Mouse (Mus musculus) erythroid progenitor cell, adult 5-6 weeks (primary cell): ENCODE results near the gene Arhgap18. TPM values are rescaled to one million over a fixed set of nuclear protein-coding genes. Genes with fewer than 3 reads are reported as not detected.
"Not testable (repeated sequence)": the region's sequence is repeated elsewhere in the genome, so short reads cannot be mapped to it uniquely, and the experiment has no call there.

ENCODE experiments used
- ATAC-seq: replicated peaks from 2 replicates; pipeline ENCODE4 v1.8.0; 2016; ENCODE audit warnings: moderate number of reproducible peaks, mild to moderate bottlenecking, moderate TSS enrichment, inconsistent platforms; ENCODE audit not compliant: poor library complexity, low FRiP score, severe bottlenecking
- total RNA-seq, 2 experiments: library from RNA; stranded (forward) in 1 of 2; stranded (reverse) in 1 of 2; fragments of 150-400 nt in 1 of 2; fragments of 186-747, 209-891 nt in 1 of 2; gene quantifications; 2 replicates each; pipeline versions ENCODE4 v1.2.3 to v1.2.4; 2015 to 2017; ENCODE audit warnings: low replicate concordance in 2 of 2

Arhgap18 gene
- total RNA-seq, 2 experiments from 2014 or later, result 9.6 to 11.0 TPM

DNA sequence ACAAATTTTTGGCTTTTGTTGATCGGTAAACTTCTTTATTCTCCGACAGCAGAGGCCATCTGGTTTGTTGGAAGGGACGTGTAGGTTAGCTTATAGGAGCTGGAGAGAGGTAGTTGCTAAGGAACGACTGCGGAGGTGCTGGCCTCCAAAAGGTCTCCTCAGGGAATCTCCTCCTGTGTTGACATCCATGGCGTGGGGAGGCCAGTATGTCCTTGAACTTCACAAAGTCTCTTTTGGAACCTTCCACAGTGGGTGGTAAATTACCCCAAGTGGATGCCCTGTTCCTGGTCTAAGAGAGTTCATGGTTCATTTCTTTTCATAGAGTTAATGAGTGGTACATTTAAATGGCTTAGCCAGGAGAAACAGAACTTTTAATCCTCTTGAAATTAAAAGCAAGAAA lies 136.0 kb downstream of the Arhgap18 start:
- no peak for ATAC-seq

GRCm38 (mm10) chr10:26889754-26890153 lies 136.5 kb downstream of the Arhgap18 start:
- no peak for ATAC-seq

DNA sequence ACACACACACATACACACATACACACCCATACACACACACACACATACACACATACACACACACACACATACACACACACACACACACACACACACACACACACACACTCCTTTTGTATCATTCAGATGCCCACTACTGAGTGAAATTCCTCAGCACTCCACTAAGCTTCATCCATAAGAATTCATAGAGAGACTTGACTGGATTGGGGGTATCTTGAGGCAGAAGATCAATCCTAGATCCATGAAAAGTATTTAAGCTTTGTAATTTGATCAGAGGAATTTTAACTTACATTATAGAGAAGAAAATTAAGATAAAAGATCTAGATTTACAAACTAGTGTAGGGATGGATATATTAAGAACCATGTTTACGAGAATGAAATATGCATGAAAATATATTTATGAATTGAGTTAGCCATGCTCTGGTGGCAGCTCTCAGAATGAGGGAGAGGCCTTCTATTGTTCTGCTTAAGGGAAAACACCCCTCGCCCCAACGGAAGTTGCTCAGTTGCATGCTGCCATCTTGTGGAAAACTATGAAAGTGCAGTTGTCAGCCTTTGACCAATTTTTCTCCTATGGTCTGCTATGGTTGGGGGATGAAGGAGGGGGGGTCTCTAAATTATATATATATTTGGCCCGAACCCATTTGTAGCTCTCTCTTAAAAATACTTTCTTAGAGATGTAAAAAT lies 137.2 kb downstream of the Arhgap18 start:
- ATAC-seq, result no peak

GRCm38 (mm10) chr10:26893091-26893490 lies 139.9 kb downstream of the Arhgap18 start:
- ATAC-seq, result no peak

DNA sequence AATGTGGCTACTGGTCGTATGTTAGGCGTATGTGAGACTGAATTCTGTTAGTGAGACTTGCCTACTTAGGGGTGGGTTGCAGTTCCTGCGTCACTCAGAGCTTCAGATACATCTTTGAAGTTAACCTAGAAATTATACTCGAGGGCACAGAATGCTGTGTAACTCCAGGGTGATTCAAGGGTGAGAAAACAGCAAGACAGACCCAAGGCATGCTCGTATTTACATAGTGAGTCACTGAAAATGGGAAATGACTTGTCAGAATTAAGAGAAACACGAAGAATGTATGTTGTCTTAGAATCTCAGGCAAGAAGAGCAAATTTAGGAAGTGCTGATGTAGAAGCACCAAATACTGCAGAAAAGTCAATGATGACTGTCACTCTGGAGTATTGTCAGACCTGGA lies 142.5 kb downstream of the Arhgap18 start:
- no peak for ATAC-seq

GRCm38 (mm10) chr10:26900426-26900825 lies 147.2 kb downstream of the Arhgap18 start:
- no peak for ATAC-seq

- no peak for ATAC-seq
Measured at GRCm38 (mm10) chr10:26903781-26904180, 150.6 kb downstream of the Arhgap18 start.

DNA sequence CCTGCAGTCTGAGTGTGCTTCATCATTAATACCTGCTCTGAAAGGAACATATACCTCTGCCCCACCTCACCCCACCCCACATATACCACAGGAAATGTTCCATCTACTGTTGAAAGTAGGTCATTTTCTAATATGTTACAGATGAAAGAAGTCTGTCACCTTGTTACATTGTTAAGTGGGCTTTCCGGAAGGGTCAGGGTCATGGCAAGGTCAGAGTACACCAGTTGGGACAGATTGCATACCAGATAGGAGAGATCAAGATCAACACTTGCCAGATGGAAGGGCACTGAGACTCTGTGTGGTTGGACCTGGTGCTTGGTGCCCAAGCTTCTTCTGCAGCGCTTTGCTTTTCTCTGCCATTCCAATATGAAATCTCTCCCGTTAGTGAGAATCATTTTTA lies 158.0 kb downstream of the Arhgap18 start:
- no peak for ATAC-seq

GRCm38 (mm10) chr10:26912112-26912797 lies 159.0 kb downstream of the Arhgap18 start:
- no peak for ATAC-seq

- ATAC-seq, result no peak
Measured at GRCm38 (mm10) chr10:26912807-26913206, 159.6 kb downstream of the Arhgap18 start.

GRCm38 (mm10) chr10:26919307-26919977 lies 166.2 kb downstream of the Arhgap18 start:
- no peak for ATAC-seq

DNA sequence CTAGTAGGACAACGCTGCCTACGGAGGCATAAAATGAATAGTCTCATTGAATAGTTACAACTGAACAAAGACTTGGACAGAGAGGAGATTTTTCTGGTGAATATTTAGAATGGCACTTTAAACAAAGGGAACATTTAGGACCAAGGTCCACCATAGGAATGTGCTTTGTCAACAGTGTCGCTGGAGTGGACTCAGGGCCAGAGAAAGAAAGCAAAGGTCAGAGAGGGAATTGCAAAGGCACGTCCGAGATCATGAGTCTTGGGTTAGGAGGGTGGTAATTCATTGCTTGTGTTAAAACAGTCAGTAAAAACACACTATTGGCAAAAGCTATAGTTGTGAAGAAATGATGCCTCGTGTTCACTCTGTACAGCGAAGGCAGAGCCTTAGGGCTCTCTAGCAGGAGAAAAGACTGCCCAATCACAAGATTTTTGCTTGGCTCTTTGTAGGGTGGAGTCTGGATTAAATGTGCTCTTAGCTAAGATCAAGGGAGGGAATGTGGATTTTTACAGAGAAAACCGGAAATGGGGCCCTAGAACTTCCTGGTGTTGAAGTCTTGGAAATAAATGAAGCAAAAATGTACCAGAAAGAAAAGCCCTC lies 167.3 kb downstream of the Arhgap18 start:
- ATAC-seq, result no peak

GRCm38 (mm10) chr10:26936056-26936455 lies 182.8 kb downstream of the Arhgap18 start:
- ATAC-seq, result not testable (repeated sequence)

- not testable (repeated sequence) for ATAC-seq
Measured at GRCm38 (mm10) chr10:26938464-26938863, 185.2 kb downstream of the Arhgap18 start.

DNA sequence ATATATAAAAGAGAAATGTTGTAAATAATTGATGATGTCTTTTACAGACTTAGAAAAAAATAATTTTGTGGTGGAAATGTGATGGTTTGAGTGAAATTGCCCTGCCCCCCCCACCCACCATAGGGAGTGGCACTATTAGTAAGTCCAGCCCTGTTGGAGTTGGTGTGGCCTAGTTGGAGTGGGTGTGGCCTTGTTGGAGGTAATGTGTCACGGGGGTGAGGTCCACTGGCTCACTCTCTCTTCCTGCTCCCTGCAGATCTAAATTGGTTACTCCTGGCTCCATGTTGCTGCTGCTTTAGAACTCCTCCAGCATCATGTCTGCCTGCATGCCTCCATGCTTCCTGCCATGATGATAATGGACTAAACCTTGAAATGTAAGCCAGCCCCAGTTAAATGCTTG lies 186.3 kb downstream of the Arhgap18 start:
- no peak for ATAC-seq

DNA sequence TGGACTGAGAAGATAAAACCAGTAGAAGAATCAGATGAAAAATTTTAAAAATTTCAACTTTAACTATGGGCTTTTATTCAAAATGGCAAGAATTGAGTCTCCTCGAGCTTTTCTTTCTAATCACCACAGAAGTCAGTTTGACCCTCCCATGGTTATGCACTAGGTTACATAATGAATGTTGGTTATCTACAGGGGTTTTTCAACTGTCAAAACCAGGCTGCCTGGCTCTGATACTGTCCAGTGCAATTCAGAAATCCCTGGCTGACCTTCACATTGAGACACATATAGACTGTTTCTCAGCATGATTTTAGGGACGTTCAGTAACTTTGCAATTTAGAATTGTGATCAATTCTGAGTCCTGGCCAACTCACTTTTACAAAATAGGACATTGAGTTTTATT lies 195.1 kb downstream of the Arhgap18 start:
- no peak for ATAC-seq

- ATAC-seq, result 0 out of 2 replicates have a peak, but pooled peaks have one; percentile 34
Measured at GRCm38 (mm10) chr10:26949667-26950066, 196.4 kb downstream of the Arhgap18 start.

- ATAC-seq, result 0 out of 2 replicates have a peak, but pooled peaks have one; percentile 39
Measured at GRCm38 (mm10) chr10:26950448-26950847, 197.2 kb downstream of the Arhgap18 start.

DNA sequence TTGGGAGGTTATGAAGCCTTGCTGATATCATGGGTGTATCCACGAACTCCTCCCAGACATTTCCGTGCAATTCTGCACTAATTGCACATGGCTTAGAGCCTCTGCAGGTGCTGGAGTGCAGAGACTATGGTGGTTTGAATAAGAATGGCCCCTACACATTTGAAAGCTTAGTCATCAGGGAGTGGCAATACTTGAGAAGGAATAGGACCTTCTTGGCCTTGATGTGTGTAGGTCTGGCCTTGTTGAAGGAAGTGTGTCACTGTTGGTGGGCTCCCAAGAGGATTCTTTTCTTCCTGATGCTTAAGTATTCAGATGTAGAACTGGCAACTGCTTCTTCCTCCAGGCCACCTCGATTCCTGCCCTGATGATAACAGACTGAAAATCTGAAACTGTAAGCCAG lies 205.3 kb downstream of the Arhgap18 start:
- no peak for ATAC-seq
